Mouse (Mus musculus): Measurements from ENCODE around the gene Gm4779.
"Not testable (repeated sequence)": the region's sequence is repeated elsewhere in the genome, so short reads cannot be mapped to it uniquely, and the experiment has no call there.

The Gm4779 gene

DNA sequence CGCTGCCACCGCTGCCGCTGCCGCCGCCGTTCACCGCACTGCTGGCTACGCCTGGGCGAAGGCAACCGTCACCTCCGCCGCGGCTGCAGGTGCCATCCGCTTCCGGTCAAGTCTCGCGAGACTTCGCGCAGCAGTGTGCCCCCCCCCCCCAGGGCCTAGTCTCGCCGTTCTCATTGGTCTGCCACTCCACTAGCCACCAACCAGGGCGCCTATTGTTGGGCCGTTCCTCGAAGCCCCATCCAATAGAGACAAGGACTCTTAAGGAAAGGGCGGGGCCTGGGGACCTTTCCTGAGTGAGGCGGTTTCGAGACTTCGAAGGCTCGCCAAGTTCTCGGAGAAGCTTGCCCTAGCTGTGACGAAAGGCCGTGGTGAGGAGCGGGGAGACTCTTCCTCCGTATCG is at the start of gene Gm4779, which contains the start of gene 8030474K03Rik:
TSS of gene Gm4779 (minus strand) at position 82 of the 400 bp plus-strand sequence.
TSS of gene 8030474K03Rik (plus strand) at position 315 of the 400 bp plus-strand sequence.
- DNase-seq (ENCODE audit: low read depth, low spot score): no peak

DNA sequence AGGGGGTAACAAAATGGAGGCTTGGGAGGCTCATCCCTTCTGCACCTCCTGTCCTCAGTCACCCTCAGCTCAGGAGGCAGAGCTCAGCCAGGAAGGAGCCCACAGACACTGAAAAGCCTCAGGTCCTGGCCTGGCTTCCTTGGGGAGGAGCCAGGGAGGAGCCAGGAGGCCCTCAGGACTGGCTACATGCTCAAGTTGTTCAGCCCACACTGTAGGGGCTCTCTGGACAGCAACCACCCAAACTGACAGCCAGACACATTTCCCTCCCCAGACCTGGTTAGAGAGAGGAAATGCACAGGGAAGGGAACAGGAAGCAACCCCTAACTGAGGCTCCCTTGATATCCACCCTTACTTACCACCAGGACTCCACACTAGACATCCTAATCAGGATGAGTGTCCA is 25.8 kb upstream of the Gm4779 start:
- DNase-seq (ENCODE audit: low read depth, low spot score): not testable (repeated sequence)

DNA sequence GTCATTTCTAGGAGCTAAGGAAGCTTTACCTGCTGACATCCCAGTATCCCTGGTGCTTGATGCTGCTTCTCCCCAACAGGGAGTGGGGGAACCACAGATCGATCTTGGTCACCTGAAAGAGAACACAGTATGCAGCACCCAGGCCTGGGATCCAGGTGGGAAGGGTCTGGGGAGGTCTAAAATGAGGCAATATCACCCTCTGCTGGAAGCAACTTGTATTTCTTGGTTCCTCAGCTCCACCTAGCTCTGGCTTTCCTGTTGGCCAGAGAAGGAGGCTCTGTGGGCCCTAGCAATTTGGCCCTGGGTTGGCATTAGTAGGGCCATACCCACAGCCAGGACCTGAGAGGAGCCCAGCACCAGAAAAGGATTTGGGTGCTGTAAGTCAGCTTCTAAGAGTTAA is 24.9 kb upstream of the Gm4779 start:
- DNase-seq (ENCODE audit: low read depth, low spot score): no peak

DNA sequence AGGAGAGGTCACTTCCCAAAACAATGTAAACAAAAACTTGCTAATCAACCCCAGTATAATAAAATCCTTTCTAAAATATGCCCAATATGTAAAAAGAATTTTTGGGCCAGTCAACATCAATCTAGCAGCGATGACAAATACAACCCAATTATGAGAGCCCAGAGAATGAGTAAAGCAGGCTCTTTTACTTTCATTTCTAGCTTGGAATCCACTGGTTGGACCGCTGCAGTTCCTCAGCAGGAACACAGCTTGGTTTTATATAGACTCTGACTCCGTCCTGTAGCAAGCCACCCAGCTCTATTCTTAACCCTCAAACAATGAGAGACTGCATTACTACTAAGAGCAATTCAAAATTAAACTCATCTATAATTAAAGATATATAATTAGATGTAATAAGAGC is 17.5 kb upstream of the Gm4779 start:
- no peak for DNase-seq (ENCODE audit: low read depth, low spot score)

DNA sequence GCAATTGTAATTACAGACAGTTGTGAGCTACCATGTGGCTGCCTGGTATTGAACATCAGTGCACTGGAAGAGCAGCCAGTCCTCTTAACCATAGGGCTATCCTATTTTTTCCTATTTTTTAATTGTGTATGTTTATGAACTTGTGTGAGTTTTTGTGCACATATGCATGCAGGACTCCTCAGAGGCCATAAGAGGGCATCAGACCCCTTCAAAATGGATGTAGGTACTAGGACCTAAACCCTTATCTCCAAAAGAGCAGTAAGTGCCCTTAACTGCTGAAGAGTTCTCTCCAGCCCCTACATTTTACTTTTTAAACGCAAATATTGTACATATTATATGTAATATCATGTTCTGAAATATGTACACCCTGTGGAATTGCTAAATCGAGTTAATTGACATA is 11.3 kb upstream of the Gm4779 start:
- peak; percentile 5 for DNase-seq (ENCODE audit: low read depth, low spot score)

DNA sequence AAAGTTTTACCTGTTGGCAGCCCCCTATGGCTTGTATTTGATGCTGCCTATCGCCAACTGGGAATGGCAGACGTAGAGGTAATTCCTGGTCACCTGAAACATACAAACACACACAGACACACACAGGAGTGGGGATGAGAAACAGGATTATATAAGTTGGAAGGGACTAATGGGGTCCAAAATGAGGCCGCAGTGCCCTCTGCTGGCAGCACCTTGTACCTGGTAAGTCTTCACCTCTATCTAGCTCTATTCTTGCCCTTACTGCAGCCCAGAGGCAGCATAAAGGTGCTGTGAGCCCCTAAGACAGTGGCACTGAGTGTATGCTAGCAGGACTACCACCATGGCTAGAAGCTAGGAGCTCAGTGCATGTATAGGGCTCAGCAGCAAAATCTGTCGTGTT is 2.7 kb downstream of the Gm4779 start:
- peak; percentile 39 for DNase-seq (ENCODE audit: low read depth, low spot score)

DNA sequence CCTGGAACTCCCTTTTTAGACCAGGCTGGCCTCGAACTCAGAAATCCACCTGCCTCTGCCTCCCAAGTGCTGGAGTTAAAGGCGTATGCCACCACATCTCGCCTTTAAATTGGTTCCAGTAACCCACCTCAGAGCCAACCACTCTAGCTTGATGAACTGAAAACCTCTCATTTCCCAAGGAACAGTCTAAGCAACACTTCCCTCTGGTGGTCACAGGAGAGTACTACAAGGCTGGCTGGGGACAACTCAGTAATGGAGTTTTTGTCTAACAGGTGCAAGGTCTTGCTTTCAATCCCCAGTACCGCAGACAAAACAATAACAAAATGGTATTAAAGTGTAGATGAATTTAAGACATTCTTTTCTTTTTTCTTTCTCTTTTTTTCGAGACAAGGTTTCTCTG is 22.2 kb downstream of the Gm4779 start:
- DNase-seq (ENCODE audit: low read depth, low spot score): peak; percentile 57

DNA sequence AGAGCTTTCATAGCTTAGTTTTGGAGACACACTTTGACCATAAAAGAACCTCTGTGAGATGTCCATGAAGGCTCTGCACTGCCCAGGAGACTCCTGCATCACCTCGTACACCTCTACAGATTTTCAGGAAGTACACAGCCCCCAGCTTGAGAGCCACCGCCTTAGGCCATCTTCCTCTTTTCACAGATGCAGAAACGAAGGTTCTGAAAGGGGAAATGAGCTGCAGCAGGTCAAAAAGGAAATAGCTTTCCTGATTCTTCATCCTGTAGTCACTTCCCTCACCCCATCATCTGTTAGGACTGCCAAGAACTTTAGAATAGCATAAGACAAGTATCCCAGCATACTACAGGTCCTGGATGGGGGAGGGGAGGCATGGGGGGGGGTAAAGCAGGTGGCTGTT is 23.9 kb downstream of the Gm4779 start:
- no peak for DNase-seq (ENCODE audit: low read depth, low spot score)

DNA sequence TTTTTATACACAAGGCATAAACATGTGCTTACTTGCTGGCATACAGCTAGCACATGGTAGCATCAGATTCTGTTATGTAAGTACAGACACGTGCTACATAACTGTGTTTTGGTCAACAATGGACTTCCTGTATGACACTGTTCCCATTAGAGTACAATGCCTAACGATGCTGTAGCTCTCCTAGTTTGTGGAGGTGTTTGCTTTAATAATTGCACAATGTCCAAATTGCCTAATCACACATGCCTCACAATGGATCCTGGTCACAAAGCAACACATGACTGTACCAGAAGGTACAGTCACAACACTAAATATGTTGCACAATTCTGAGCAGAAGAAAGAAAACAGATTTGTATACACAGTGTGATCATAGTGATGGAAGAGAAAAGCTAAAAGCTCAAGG is 24.7 kb downstream of the Gm4779 start:
- DNase-seq (ENCODE audit: low read depth, low spot score): no peak

DNA sequence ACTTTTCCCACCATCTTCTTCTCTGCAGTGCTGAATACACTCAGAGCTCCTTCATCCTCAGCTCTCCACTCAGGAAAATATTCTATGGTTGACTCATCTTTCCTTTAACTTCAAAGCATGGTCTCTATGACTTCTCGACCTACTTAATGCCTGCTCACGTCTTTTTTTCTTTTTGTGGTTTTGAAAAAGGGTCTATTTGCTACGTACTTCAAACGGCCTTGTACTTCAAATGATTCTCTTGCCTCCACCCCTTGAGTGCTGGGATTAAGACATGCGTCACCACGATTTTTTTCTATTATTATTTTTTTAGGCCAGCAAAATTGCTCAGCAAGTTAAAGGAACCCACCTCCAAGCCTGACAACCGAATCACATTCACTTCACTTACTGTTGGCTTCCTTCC is 26.9 kb downstream of the Gm4779 start:
- peak; percentile 73 for DNase-seq (ENCODE audit: low read depth, low spot score)

DNA sequence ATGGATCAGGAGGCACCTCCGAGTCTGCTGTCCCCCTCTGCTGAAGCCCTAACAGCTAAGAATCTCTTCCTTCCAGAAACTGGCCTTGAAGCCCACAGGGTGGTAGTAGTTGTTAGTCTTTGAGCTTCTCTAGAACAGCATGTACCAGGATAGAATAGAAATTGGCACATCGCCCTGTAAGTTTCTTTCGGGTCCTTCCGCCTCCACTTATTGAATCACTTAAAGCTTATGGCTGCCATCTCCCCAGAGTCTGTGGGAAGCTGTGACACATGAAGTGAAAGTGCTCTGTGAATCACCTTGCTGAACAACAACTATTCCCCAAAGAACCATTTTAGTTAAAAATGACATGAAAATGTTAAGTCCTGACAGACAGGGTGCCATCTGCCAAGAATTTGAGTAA is 29.1 kb downstream of the Gm4779 start:
- peak; percentile 41 for DNase-seq (ENCODE audit: low read depth, low spot score)

DNA sequence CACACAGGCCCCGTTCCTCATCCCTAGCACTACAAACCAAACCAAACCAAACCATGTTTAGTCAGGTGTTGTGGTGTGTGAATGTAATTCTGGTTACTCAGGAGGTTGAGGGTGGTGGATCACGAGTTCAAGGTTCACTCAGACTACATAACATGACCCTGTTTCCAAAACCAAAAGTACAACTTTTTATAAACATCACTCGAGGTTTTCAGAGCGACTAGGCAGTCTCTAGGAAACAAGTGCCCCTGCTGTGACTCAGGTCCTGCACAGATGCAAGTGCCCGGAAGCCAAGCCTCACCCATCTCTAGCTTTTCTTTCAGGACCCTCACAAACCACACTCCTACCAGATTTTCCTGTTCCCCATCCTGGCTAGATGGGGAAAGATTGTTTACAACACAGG is 29.6 kb downstream of the Gm4779 start:
- peak; percentile 52 for DNase-seq (ENCODE audit: low read depth, low spot score)

DNA sequence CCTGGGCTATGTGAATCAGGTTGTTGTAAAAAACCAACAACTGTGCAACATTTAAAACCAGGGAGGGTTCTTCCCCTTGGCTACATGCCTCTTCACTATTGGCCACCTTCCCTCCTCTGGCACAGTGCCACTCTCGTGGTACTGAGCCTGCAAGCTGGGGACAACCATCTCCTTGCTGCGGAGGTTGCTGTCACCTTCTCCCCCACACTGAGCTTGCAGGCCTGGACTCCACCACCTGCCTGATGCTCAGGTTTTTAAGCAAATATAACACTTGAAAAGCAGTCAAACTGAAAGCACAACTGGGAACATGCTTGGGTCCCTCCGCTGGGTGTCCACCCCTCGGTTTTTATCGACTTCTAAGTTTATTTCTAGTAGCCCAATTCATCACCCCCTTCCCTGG is 39.7 kb downstream of the Gm4779 start:
- no peak for DNase-seq (ENCODE audit: low read depth, low spot score)

DNA sequence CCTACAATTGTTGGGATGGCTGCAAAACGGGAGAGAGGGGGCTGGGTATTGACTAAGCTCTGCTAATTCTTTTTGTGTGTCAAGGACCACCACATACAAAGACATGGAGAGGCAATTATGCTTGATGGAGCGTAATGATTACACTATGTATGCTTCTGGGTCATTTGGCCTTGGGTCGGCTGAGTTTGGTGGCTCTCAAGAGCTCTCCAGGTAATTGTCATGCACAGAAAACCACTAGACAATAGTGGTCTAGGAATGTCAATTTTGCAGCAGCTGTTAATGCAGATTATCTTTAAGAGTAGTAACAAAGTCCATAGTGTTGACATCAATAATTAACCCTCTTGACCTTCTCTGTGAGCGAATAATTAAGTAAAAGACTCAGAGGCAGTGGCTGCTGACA is 44.1 kb downstream of the Gm4779 start:
- no peak for DNase-seq (ENCODE audit: low read depth, low spot score)

DNA sequence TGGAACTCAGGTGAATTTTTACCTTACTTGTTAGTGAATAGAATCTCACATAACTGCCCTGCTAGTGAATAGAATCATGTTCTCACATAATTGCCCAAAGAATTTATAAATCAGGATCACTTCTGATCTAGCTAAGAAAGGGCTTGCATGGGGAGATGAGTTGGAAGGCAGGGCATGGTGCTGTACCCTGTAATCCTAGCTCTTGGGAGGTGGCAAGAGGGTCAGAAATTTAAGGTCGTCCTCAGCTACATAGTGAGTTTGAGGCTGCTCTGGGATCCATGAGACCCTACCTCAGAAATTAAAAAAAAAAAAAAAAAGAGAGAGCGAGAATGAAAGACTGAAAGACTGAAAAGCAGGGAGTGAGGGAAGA is 53.2 kb downstream of the Gm4779 start:
- no peak for DNase-seq (ENCODE audit: low read depth, low spot score)

DNA sequence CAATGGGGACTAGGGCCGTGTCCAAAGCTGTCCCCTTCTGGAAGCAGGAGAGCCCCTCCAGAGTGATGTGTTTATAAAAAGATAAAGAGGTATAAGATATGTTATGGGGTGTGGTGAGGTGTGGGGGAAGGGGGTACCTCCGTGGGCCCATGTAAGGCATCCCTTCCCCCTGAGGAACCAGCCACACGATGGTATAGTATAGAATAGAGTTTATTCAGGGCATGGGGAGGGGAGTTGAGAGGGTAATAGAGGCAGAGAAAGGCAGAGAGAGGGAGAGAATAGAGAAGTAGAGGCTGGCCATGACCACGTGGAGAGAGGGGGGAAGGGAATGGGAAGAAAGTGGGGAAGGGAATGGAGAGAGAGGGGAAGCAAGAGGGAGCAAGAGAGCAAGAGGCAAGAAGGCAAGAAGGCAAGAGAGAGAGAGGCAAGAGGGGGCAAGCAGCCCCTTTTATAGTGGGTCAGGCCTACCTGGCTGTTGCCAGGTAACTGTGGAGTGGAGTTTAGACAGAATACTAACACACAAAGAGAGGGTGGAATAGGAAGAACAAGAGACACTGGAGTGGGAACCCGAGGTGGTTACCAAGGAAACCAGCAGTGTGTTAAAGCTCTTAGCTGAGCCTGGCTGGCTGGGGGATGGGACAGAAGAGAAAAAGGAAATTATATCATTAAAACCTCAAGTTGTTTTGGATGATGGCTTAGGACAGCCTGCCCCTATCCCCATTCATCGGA is 53.7 kb downstream of the Gm4779 start:
- no peak for DNase-seq (ENCODE audit: low read depth, low spot score)

All from CD4-positive helper T cell, adult 2 months (primary cell).